Mouse (Mus musculus) spleen, adult 2 months (tissue): ENCODE measurements at regions not wholly inside any gene's neighbourhood (a gene's known extent, or its start where the extent isn't known, plus 50 kb on each side); places are given as distances from the start of the nearest gene placed in this dataset.

Source experiments
- DNase-seq, 2 experiments: peaks; one replicate each; pipeline versions ENCODE4 v3.0.0 to v3.0.0-alpha.2; 2012 to 2021; ENCODE audit warnings: low spot score in 2 of 2, low read depth in 1 of 2
- H3K27ac ChIP-seq: fragments of 200-500 bp; 2 replicates; pipeline ENCODE4 v1.5.1; 2012; ENCODE audit warnings: low read length, inconsistent platforms; ENCODE audit not compliant: insufficient read depth
- H3K27me3 ChIP-seq: fragments of 200-500 bp; 2 replicates; pipeline ENCODE4 v1.6.1; 2012; ENCODE audit warnings: mild to moderate bottlenecking, moderate library complexity, low read length, inconsistent platforms; ENCODE audit not compliant: control insufficient read depth, insufficient read depth
- H3K36me3 ChIP-seq: fragments of 200-500 bp; 2 replicates; pipeline ENCODE4 v1.6.1; 2012; ENCODE audit warnings: mild to moderate bottlenecking, low read length, inconsistent platforms; ENCODE audit not compliant: control insufficient read depth, insufficient read depth
- H3K4me1 ChIP-seq: fragments of 200-500 bp; 2 replicates; pipeline ENCODE4 v1.6.1; 2011; ENCODE audit warnings: inconsistent platforms; ENCODE audit not compliant: control insufficient read depth, insufficient read depth, insufficient read length
- H3K4me3 ChIP-seq: fragments of 200-500 bp; 2 replicates; pipeline ENCODE4 v1.5.1; 2011; ENCODE audit warnings: mild to moderate bottlenecking, inconsistent platforms; ENCODE audit not compliant: insufficient read depth, insufficient read length; ENCODE audit errors: extremely low read depth
- CTCF ChIP-seq: fragments of 200-500 bp; IDR thresholded peaks from 2 replicates; pipeline ENCODE4 v1.5.1; 2011; ENCODE audit warnings: mild to moderate bottlenecking, inconsistent platforms; ENCODE audit not compliant: insufficient read depth, insufficient read length, insufficient replicate concordance; ENCODE audit errors: extremely low read depth
- POLR2A ChIP-seq: fragments of 200-500 bp; IDR thresholded peaks from 2 replicates; pipeline ENCODE4 v1.6.1; 2011; ENCODE audit warnings: low read depth, low read length, inconsistent platforms
- WGBS: fragments of 180-500 bp; shearing (Covaris S2); methylation state at CpG from one replicate; pipeline ENCODE4 v1.1.7; 2018; 5-methylcytosine and 5-hydroxymethylcytosine counted together

DNA sequence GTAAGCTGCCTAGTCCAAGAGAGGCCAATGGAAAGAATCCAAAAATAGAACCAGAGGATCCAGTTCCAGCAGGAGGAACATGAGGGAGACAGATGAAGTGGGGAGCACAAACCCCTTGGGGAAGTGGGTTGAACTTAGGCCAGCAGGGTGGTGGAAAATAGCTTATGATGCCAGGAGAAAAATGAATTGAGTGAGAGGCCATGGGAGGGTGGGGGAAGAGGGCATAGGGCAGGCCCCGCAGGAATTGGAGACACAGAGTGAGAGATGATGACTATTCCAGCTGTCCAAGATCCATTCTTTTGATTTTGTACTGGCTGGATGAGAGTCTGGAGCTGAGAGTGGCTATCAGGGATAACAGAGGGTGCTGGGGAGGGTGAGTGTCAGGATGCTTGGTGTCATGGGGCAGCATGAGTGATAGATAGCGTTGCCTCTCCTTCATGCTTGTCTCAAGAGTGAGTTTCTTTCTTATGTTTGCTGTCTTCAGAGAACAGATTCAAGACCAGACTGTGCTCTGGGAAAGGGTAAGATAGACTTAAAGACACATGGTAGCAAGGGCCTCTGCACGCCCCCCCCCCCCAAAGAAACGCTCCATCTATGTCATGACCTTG is 90.3 kb upstream of the Tnp1 start:
- TF ChIP-seq POLR2A (no peak), CTCF (no peak)
- no peaks in the 10 kb centered on the region for H3K4me1 ChIP-seq
- DNase-seq, result no peak
- H3K36me3 ChIP-seq, result no peaks in the 10 kb centered on the region
- 83% methylated on average over 4 of the region's 4 CpGs for WGBS
- H3K27me3 ChIP-seq, result no peaks in the 10 kb centered on the region
- no peak overlapping the region for H3K4me3 ChIP-seq
- H3K27ac ChIP-seq, result no peak overlapping the region

DNA sequence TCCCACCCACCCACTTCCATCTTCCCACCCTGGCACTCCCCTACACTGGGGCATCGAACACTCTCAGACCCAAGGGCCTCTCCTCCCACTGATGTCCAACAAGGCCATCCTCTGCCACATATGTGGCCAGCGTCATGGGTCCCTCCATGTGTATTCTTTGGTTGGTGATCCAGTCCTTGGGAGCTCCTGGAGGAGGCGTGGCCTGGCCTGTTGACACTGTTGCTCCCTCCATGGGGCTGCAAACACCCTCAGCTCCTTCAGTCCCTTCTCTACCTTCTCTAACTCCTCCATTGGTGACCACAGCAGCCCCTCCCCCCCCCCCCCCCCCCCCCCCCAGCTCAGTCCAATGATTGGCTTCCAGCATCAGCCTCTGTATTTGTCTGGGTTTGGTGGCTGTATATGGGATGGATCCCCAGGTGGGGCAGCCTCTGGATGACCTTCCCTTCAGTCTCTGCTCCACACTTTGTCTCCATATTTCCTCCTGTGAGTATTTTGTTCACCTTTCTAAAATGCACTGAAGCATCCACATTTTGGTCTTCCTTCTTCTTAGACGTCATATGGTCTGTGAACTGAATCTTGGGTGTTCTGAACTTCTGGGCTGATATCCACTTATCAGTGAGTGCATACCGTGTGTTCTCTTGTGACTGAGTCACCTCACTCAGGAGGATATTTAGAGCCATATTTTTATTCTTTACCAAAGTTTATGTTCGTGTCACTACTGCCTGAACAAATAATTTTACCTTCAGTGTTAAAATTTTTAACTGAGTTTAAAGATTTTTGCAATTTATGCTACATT is 82.1 kb upstream of the Tnp1 start:
- Histone ChIP-seq H3K27me3 (no peaks in the 10 kb centered on the region), H3K36me3 (no peaks in the 10 kb centered on the region), H3K27ac (no peak overlapping the region), H3K4me1 (no peaks in the 10 kb centered on the region), H3K4me3 (no peak overlapping the region)
- DNase-seq, result no peak
- TF ChIP-seq POLR2A, result no peak
- TF ChIP-seq CTCF, result no peak
- WGBS, result 77% methylated on average over 6 of the region's 6 CpGs

DNA sequence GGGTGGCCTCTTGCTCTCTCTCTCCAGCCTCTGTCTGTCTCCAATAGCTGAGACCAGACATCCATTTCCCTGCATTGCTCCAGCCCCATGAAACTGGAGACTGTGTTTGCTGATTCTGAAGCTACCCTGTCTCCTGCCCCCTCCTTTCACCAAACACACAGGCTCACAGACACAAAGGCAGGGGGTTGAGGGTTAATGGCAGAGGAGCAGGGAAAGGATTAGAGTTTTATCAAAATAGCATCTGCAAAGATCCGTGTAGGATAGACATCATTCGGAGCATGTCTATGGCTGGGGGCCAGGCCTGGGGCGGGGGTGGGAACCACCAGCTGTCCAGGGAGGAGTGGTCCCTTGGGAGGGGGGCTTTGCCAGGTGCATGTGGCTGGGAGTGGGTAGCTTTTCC is 73.9 kb upstream of the Tnp1 start:
- Histone ChIP-seq H3K4me3 (no peak overlapping the region), H3K36me3 (no peaks in the 10 kb centered on the region), H3K27me3 (no peaks in the 10 kb centered on the region), H3K27ac (no peak overlapping the region), H3K4me1 (no peaks in the 10 kb centered on the region)
- TF ChIP-seq POLR2A (no peak), CTCF (no peak)
- no peak for DNase-seq
- 74% methylated on average over 3 of the region's 3 CpGs for WGBS

DNA sequence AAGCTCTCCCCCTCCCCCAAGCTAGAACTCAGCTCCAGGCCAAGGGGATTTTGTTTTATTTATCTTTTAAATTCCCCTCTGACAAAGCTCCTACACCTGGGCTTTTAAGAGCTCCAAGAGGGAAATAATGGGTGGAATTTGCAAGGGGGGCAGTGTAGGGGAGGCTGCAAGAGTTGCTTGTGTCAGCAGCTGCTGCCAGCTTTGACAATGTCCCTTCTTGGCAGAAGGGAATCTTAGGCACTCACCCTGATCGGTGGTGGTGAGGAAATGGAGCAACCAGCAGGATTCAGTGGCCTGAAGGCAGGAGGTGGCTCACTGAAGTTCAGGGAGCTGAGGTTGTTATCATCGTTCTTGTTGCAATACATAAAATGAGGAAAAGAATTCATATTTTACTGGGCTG is 72.8 kb upstream of the Tnp1 start:
- no peaks in the 10 kb centered on the region for H3K27me3 ChIP-seq
- 60% methylated on average over 2 of the region's 2 CpGs for WGBS
- H3K4me3 ChIP-seq, result no peak overlapping the region

DNA sequence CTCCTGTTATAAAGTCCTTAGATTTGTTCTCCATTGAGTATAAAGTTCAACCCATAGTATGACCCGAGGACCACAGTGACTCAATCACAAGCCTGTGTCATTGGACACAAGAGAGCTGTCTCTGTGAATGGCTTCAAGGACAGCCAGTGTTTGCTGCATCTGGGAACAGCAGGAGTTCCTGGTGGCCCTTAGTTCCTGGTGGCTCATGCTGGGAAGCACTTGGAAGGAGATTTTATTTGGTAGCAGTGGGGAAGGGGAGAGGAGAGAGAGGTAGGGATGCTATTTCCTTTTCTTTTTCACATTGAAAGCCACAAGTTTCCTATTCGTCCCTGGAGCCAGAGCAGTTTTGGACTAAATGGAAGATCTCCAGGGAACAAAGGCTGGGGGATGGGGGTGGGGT is 69.2 kb upstream of the Tnp1 start:
- DNase-seq, result no peak
- TF ChIP-seq POLR2A, result no peak
- no peak for TF ChIP-seq CTCF
- no peaks in the 10 kb centered on the region for H3K4me1 ChIP-seq
- no peak overlapping the region for H3K4me3 ChIP-seq
- H3K27ac ChIP-seq, result no peak overlapping the region
- WGBS, result 66% methylated on average over 2 of the region's 2 CpGs
- H3K36me3 ChIP-seq, result no peaks in the 10 kb centered on the region
- no peaks in the 10 kb centered on the region for H3K27me3 ChIP-seq

More for the DNA sequence above, 72.8 kb upstream of the Tnp1 start:
- H3K27ac ChIP-seq, result no peak overlapping the region
- no peak for TF ChIP-seq CTCF
- no peak for TF ChIP-seq POLR2A
- no peaks in the 10 kb centered on the region for H3K4me1 ChIP-seq
- no peak for DNase-seq
- H3K36me3 ChIP-seq, result no peaks in the 10 kb centered on the region

GRCm38 (mm10) chr1:73083396-73083795 is 67.7 kb upstream of the Tnp1 start:
- no peak for DNase-seq
- H3K4me1 ChIP-seq, result no peaks in the 10 kb centered on the region
- TF ChIP-seq POLR2A (no peak), CTCF (no peak)
- 84% methylated on average over 3 of the region's 3 CpGs for WGBS
- no peak overlapping the region for H3K27ac ChIP-seq
- no peaks in the 10 kb centered on the region for H3K36me3 ChIP-seq
- no peak overlapping the region for H3K4me3 ChIP-seq
- no peaks in the 10 kb centered on the region for H3K27me3 ChIP-seq

- no peak for TF ChIP-seq CTCF
- no peak for TF ChIP-seq POLR2A
- H3K27me3 ChIP-seq, result no peaks in the 10 kb centered on the region
- WGBS, result 76% methylated on average over 2 of the region's 2 CpGs
Observed at GRCm38 (mm10) chr1:73079518-73079917, 63.8 kb upstream of the Tnp1 start.

More at GRCm38 (mm10) chr1:73079518-73079917, 63.8 kb upstream of the Tnp1 start:
- H3K27ac ChIP-seq, result no peak overlapping the region
- no peaks in the 10 kb centered on the region for H3K4me1 ChIP-seq
- no peaks in the 10 kb centered on the region for H3K36me3 ChIP-seq
- DNase-seq, result no peak
- no peak overlapping the region for H3K4me3 ChIP-seq
